Mouse (Mus musculus) embryonic facial prominence, embryonic 14.5 days (tissue): ENCODE results near the gene Fgf4. TPM values are rescaled to one million over a fixed set of nuclear protein-coding genes. Genes with fewer than 3 reads are reported as not detected.
"Not testable (repeated sequence)": the region's sequence is repeated elsewhere in the genome, so short reads cannot be mapped to it uniquely, and the experiment has no call there.

ENCODE experiments used
- ATAC-seq: fragments of 200-750 bp; cut with Nextera tagmentation; 2 replicates; pipeline ENCODE4 v1.8.0; 2017; ENCODE audit warnings: low read depth, moderate number of reproducible peaks, moderate TSS enrichment
- DNase-seq: peaks from one replicate; pipeline ENCODE4 v3.0.0-alpha.2; 2015; ENCODE audit warnings: low spot score
- H3K27ac ChIP-seq: fragments of 300-500 bp; sonication (generic); replicated peaks from 2 replicates; pipeline ENCODE4 v1.5.1; 2014; ENCODE audit warnings: low read depth, mild to moderate bottlenecking, low read length, moderate library complexity
- H3K27me3 ChIP-seq: fragments of 300-500 bp; sonication (generic); replicated peaks from 2 replicates; pipeline ENCODE4 v1.6.1; 2014; ENCODE audit warnings: low read length; ENCODE audit not compliant: control insufficient read depth, insufficient read depth
- H3K36me3 ChIP-seq: fragments of 300-500 bp; sonication (generic); 2 replicates; pipeline ENCODE4 v1.6.1; 2014; ENCODE audit warnings: low read length, mixed read lengths; ENCODE audit not compliant: control insufficient read depth, insufficient read depth
- H3K4me1 ChIP-seq: fragments of 300-500 bp; sonication (generic); 2 replicates; pipeline ENCODE4 v1.6.1; 2014; ENCODE audit warnings: antibody characterized with exemption, low read length; ENCODE audit not compliant: control insufficient read depth, insufficient read depth
- H3K4me2 ChIP-seq: fragments of 300-500 bp; sonication (generic); 2 replicates; pipeline ENCODE4 v1.6.1; 2014; ENCODE audit warnings: low read depth, mild to moderate bottlenecking, low read length, moderate library complexity, mixed read lengths
- H3K4me3 ChIP-seq: fragments of 300-500 bp; sonication (generic); 2 replicates; pipeline ENCODE4 v1.5.1; 2014; ENCODE audit warnings: low read depth, mild to moderate bottlenecking, low read length
- H3K9ac ChIP-seq: fragments of 300-500 bp; sonication (generic); 2 replicates; pipeline ENCODE4 v1.6.1; 2014; ENCODE audit warnings: low read depth, mild to moderate bottlenecking, low read length, moderate library complexity, mixed read lengths
- H3K9me3 ChIP-seq: fragments of 300-500 bp; sonication (generic); 2 replicates; pipeline ENCODE4 v1.6.1; 2016; ENCODE audit warnings: low read length; ENCODE audit not compliant: control insufficient read depth
- WGBS: fragments of 180-500 bp; shearing (Covaris S2); extraction: QIAGEN DNeasy Blood & Tissue Kit; methylation state at CpG from one replicate; pipeline ENCODE4 v1.1.7; 2014; 5-methylcytosine and 5-hydroxymethylcytosine counted together
- polyA plus RNA-seq: library from polyadenylated mRNA; unstranded; fragments of >200 nt; fragmentation: Nextera tagmentation; extraction: Ambion mirVana; gene quantifications from 2 replicates; pipeline ENCODE4 v1.2.1, GENCODE M21; 2014

Gene Fgf4
- polyA plus RNA-seq, 1 experiment from 2014 or later, result 1.0 TPM

GRCm38 (mm10) chr7:144874226-144874625, 27.1 kb downstream of the Fgf4 start:
- H3K36me3 ChIP-seq, result no peaks in the 10 kb centered on the region
- H3K4me1 ChIP-seq, result no peaks in the 10 kb centered on the region
- H3K4me3 ChIP-seq, result no peak overlapping the region
- WGBS, result 71% methylated on average over 4 of the region's 4 CpGs
- ATAC-seq (no peak), DNase-seq (no peak)
- H3K4me2 ChIP-seq, result no peak overlapping the region
- H3K27me3 ChIP-seq, result no peaks in the 10 kb centered on the region
- H3K9me3 ChIP-seq, result no peaks in the 10 kb centered on the region
- H3K27ac ChIP-seq, result no peak overlapping the region
- no peak overlapping the region; the same call in 1 of the 2 replicates for H3K9ac ChIP-seq

- 88% methylated on average over 1 of the region's 1 CpGs for WGBS
- no peaks in the 10 kb centered on the region for H3K27me3 ChIP-seq
Observed at GRCm38 (mm10) chr7:144878401-144878800, 31.2 kb downstream of the Fgf4 start.

GRCm38 (mm10) chr7:144883106-144883505, 35.9 kb downstream of the Fgf4 start:
- Histone ChIP-seq H3K27ac (no peak overlapping the region), H3K4me3 (no peak overlapping the region), H3K9ac (no peak overlapping the region), H3K4me2 (no peak overlapping the region), H3K27me3 (no peaks in the 10 kb centered on the region), H3K4me1 (no peaks in the 10 kb centered on the region), H3K36me3 (no peaks in the 10 kb centered on the region), H3K9me3 (0 out of 2 replicates have a peak, but pooled peaks cover 3% of the 10 kb centered on the region)
- DNase-seq (peak; percentile 87), ATAC-seq (peak; percentile 82)
- 0% methylated on average over 1 of the region's 2 CpGs for WGBS

More at GRCm38 (mm10) chr7:144878401-144878800, 31.2 kb downstream of the Fgf4 start:
- Histone ChIP-seq H3K27ac (no peak overlapping the region), H3K9me3 (no peaks in the 10 kb centered on the region), H3K4me2 (no peak overlapping the region), H3K36me3 (no peaks in the 10 kb centered on the region), H3K4me1 (no peaks in the 10 kb centered on the region), H3K9ac (no peak overlapping the region), H3K4me3 (no peak overlapping the region)
- ATAC-seq (no peak), DNase-seq (no peak)

GRCm38 (mm10) chr7:144887672-144888071, 40.5 kb downstream of the Fgf4 start:
- H3K9me3 ChIP-seq, result 0 out of 2 replicates have a peak, but pooled peaks cover 3% of the 10 kb centered on the region
- peaks cover 15% of the 10 kb centered on the region; the same call in 1 of the 2 replicates for H3K27me3 ChIP-seq
- H3K9ac ChIP-seq, result no peak overlapping the region
- no peak for ATAC-seq
- H3K4me1 ChIP-seq, result no peaks in the 10 kb centered on the region
- WGBS, result 84% methylated on average over 2 of the region's 2 CpGs
- no peaks in the 10 kb centered on the region for H3K36me3 ChIP-seq
- no peak overlapping the region for H3K4me2 ChIP-seq
- no peak for DNase-seq
- no peak overlapping the region for H3K27ac ChIP-seq
- no peak overlapping the region for H3K4me3 ChIP-seq

- Histone ChIP-seq H3K4me3 (no peak overlapping the region), H3K9me3 (0 out of 2 replicates have a peak, but pooled peaks cover 3% of the 10 kb centered on the region), H3K36me3 (no peaks in the 10 kb centered on the region), H3K27me3 (peaks cover 15% of the 10 kb centered on the region; the same call in 1 of the 2 replicates), H3K4me2 (no peak overlapping the region), H3K9ac (no peak overlapping the region), H3K4me1 (no peaks in the 10 kb centered on the region), H3K27ac (no peak overlapping the region)
- WGBS, result 5% methylated on average over 18 of the region's 18 CpGs
- DNase-seq, result peak; percentile 44
- no peak for ATAC-seq
Observed at GRCm38 (mm10) chr7:144888564-144889299, 41.6 kb downstream of the Fgf4 start.

GRCm38 (mm10) chr7:144890661-144891060, 43.5 kb downstream of the Fgf4 start:
- H3K4me2 ChIP-seq, H3K4me3 ChIP-seq, ATAC-seq, DNase-seq, H3K9me3 ChIP-seq, H3K9ac ChIP-seq, H3K4me1 ChIP-seq, H3K36me3 ChIP-seq, H3K27ac ChIP-seq: not testable (repeated sequence)
- 89% methylated on average over 1 of the region's 1 CpGs for WGBS
- peaks cover 28% of the 10 kb centered on the region for H3K27me3 ChIP-seq

GRCm38 (mm10) chr7:144891863-144892262, 44.7 kb downstream of the Fgf4 start:
- H3K36me3 ChIP-seq, result no peaks in the 10 kb centered on the region
- no peak overlapping the region for H3K4me3 ChIP-seq
- no peak overlapping the region for H3K27ac ChIP-seq
- 71% methylated on average over 2 of the region's 2 CpGs for WGBS
- peaks cover 40% of the 10 kb centered on the region for H3K27me3 ChIP-seq
- H3K9me3 ChIP-seq, result 0 out of 2 replicates have a peak, but pooled peaks cover 3% of the 10 kb centered on the region
- DNase-seq (no peak), ATAC-seq (no peak)
- H3K4me1 ChIP-seq, result peaks cover 5% of the 10 kb centered on the region
- H3K4me2 ChIP-seq, result no peak overlapping the region
- no peak overlapping the region for H3K9ac ChIP-seq

- ATAC-seq, result no peak
- no peak for DNase-seq
- Histone ChIP-seq H3K36me3 (no peaks in the 10 kb centered on the region), H3K9ac (no peak overlapping the region), H3K4me2 (no peak overlapping the region), H3K4me1 (peaks cover 5% of the 10 kb centered on the region), H3K27me3 (peaks cover 45% of the 10 kb centered on the region), H3K27ac (no peak overlapping the region), H3K4me3 (no peak overlapping the region), H3K9me3 (0 out of 2 replicates have a peak, but pooled peaks cover 3% of the 10 kb centered on the region)
- WGBS, result 56% methylated on average over 6 of the region's 6 CpGs
Observed at GRCm38 (mm10) chr7:144892322-144892721, 45.2 kb downstream of the Fgf4 start.

GRCm38 (mm10) chr7:144894191-144894590, 47.0 kb downstream of the Fgf4 start:
- DNase-seq (peak; percentile 70), ATAC-seq (no peak)
- Histone ChIP-seq H3K27me3 (peaks cover 56% of the 10 kb centered on the region), H3K9ac (no peak overlapping the region), H3K27ac (no peak overlapping the region), H3K4me2 (0 out of 2 replicates have a peak overlapping the region, but pooled peaks have one; percentile 87), H3K4me3 (no peak overlapping the region), H3K4me1 (peaks cover 5% of the 10 kb centered on the region), H3K36me3 (no peaks in the 10 kb centered on the region), H3K9me3 (no peaks in the 10 kb centered on the region)
- 3% methylated on average over 5 of the region's 5 CpGs for WGBS
